Mouse (Mus musculus) thymus, postnatal 0 days (tissue): ENCODE measurements at regions not wholly inside any gene's neighbourhood (a gene's known extent, or its start where the extent isn't known, plus 50 kb on each side); places are given as distances from the start of the nearest gene placed in this dataset.

Experiments used
- DNase-seq: peaks from one replicate; pipeline ENCODE4 v3.0.0-alpha.2; 2015; ENCODE audit warnings: low spot score

GRCm38 (mm10) chr8:90504521-90504920 lies 156.4 kb upstream of the Tox3 start:
- no peak for DNase-seq

GRCm38 (mm10) chr8:90503306-90503705 lies 155.2 kb upstream of the Tox3 start:
- DNase-seq = no peak

GRCm38 (mm10) chr8:90502879-90503278 lies 154.7 kb upstream of the Tox3 start:
- DNase-seq = no peak

- no peak for DNase-seq
Measured at GRCm38 (mm10) chr8:90499315-90499714, 151.2 kb upstream of the Tox3 start.

GRCm38 (mm10) chr8:90496658-90497163 lies 148.6 kb upstream of the Tox3 start:
- DNase-seq = no peak

- DNase-seq = no peak
Measured at GRCm38 (mm10) chr8:90495943-90496371, 147.8 kb upstream of the Tox3 start.

- DNase-seq = no peak
Measured at GRCm38 (mm10) chr8:90492521-90493225, 144.5 kb upstream of the Tox3 start.

- no peak for DNase-seq
Measured at GRCm38 (mm10) chr8:90491691-90492090, 143.5 kb upstream of the Tox3 start.

- no peak for DNase-seq
Measured at GRCm38 (mm10) chr8:90490734-90491441, 142.7 kb upstream of the Tox3 start.

- DNase-seq = no peak
Measured at GRCm38 (mm10) chr8:90486556-90486955, 138.4 kb upstream of the Tox3 start.

- no peak for DNase-seq
Measured at GRCm38 (mm10) chr8:90478149-90478548, 130.0 kb upstream of the Tox3 start.

GRCm38 (mm10) chr8:90474066-90474465 lies 125.9 kb upstream of the Tox3 start:
- no peak for DNase-seq

- no peak for DNase-seq
Measured at GRCm38 (mm10) chr8:90470826-90471225, 122.7 kb upstream of the Tox3 start.

- peak; percentile 18 for DNase-seq
Measured at GRCm38 (mm10) chr8:90463708-90464107, 115.6 kb upstream of the Tox3 start.

- no peak for DNase-seq
Measured at GRCm38 (mm10) chr8:90455321-90455720, 107.2 kb upstream of the Tox3 start.

GRCm38 (mm10) chr8:90454130-90454529 lies 106.0 kb upstream of the Tox3 start:
- DNase-seq = no peak

GRCm38 (mm10) chr8:90441058-90441851 lies 93.1 kb upstream of the Tox3 start:
- no peak for DNase-seq

- DNase-seq = no peak
Measured at GRCm38 (mm10) chr8:90414021-90414420, 65.9 kb upstream of the Tox3 start.
